Mouse (Mus musculus) frontal cortex, postnatal 14 days (tissue): ENCODE results near the gene Dnah7a.
A peak's percentile ranks its signal among the peaks of the same experiment; 100 is the strongest.
"Not testable (repeated sequence)": the region's sequence is repeated elsewhere in the genome, so short reads cannot be mapped to it uniquely, and the experiment has no call there.

Source experiments
- DNase-seq, 2 experiments: peaks; one replicate each; pipeline ENCODE4 v3.0.0; 2022; ENCODE audit warnings: low spot score in 2 of 2

Dnah7a gene

GRCm38 (mm10) chr1:53384085-53384688 is 322.4 kb downstream of the Dnah7a start:
- DNase-seq = no peak

GRCm38 (mm10) chr1:53377731-53378130 is 328.9 kb downstream of the Dnah7a start:
- DNase-seq = no peak

- not testable (repeated sequence) for DNase-seq
These were observed 330.6 kb downstream of the Dnah7a start for GRCm38 (mm10) chr1:53375965-53376364.

GRCm38 (mm10) chr1:53358988-53359387 is 347.6 kb downstream of the Dnah7a start:
- DNase-seq = no peak

- DNase-seq = peak; percentile 96
These were observed 354.0 kb downstream of the Dnah7a start, which contains the start of the genes Asdurf, Gm28551 and Asnsd1 for GRCm38 (mm10) chr1:53352327-53353261. TSS of gene Asdurf (minus strand) at chr1:53352619. TSS of gene Gm28551 (minus strand) at chr1:53352667. TSS of gene Asnsd1 (minus strand) at chr1:53352752.
